Mouse (Mus musculus): Measurements from ENCODE around the gene Gm21913.
"Not testable (repeated sequence)": the region's sequence is repeated elsewhere in the genome, so short reads cannot be mapped to it uniquely, and the experiment has no call there.

Gene Gm21913

DNA sequence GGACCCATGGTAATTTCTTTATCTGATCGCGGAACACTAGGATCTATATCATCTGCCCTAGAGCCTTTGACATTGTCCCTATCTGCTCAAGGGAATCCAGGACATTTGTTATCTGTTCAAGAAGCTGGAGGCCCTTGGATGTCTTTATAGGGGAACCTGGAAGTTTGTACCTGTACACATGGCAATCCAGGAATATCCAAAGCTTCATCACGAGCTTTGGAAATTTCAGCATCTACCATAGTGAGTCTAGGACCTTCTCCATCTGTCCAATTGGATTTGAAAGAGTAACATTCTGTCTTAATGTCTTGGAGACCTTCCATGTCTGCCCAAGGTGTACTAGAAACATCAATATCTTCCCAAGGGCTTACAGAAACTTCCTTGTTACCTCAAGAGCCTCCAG, at the start of gene Gm21913:
Gene Gm21913, plus strand, starts transcription at position 301 of the 400 bp plus-strand sequence.
- in situ Hi-C loops (cut with MboI, MseI) = not testable (repeated sequence)

Measured in T-helper 1 cell (primary cell).